In the genomic region with DNA sequence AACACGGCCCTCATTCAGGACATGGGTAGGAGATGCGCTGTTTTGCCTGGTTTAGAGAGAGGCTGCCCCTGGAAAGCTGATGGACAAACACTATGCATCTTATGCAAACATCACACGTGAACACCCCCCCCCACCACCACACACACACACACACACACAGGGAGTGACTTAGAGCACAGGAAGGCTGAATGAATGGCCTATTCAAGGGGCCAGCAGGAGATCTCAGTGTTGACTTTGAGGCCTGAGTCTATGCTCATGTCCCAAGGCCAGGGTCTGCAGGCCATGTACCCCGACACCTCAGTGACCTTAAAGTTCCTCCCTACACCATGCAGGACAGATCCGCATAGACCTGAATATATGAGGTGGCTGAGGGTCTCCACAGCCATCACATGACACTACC, we compare ENCODE assay signal across 20 mouse cellular contexts. TPM values are rescaled to one million over a fixed set of nuclear protein-coding genes. Genes with fewer than 3 reads are reported as not detected.
DNase-seq lines count a peak whose midpoint lies in the region; ATAC-seq and TF ChIP-seq lines count a peak whose summit lies in the region.
"Had no signal": no experiment of that assay in that cellular context is flagged by ENCODE, and none has a peak within 500 bp of the region (broad histone marks: within the 10 kb centered on the region; RNA-seq: fewer than 3 reads in every experiment).

No protein-coding gene starts in this region.

- H3K9ac ChIP-seq in kidney, embryonic 16.5 days (replicated peaks; ENCODE audit: low read length), result no peak overlapping the region
- H3K9ac ChIP-seq in midbrain, embryonic 16.5 days (ENCODE audit: low read depth, low read length), result no peak overlapping the region
- no peak overlapping the region for H3K9ac ChIP-seq in midbrain, embryonic 11.5 days (ENCODE audit: low read length)
- H3K9ac ChIP-seq: forebrain, embryonic 13.5 days; heart, embryonic 13.5 days; hindbrain, embryonic 14.5 days; liver, embryonic 15.5 days; lung, embryonic 15.5 days; midbrain, embryonic 13.5 days had no signal

- peaks cover 41% of the 10 kb centered on the region for H3K36me3 ChIP-seq in kidney, embryonic 16.5 days (ENCODE audit: insufficient read depth, low read length)
- peaks cover 22% of the 10 kb centered on the region for H3K36me3 ChIP-seq in midbrain, embryonic 16.5 days (ENCODE audit: control insufficient read depth, insufficient read depth, low read length)
- peaks cover 6% of the 10 kb centered on the region; the same call in 1 of the 2 replicates for H3K36me3 ChIP-seq in midbrain, embryonic 11.5 days (ENCODE audit: control insufficient read depth, insufficient read depth, low read length)

- no peak for TF ChIP-seq CTCF in cerebellum, adult 2 months (IDR thresholded peaks at IDR 0.05; ENCODE audit: borderline replicate concordance, insufficient read depth, low read depth, low read length)

- H3K27ac ChIP-seq in cerebellum, adult 2 months (ENCODE audit: insufficient read depth, low read length), result peak overlapping the region; percentile 17; the same call in 1 of the 2 replicates
- H3K27ac ChIP-seq in kidney, embryonic 16.5 days (ENCODE audit: low read length), result peak overlapping the region; percentile 26; the same call in 1 of the 2 replicates
- no peak overlapping the region for H3K27ac ChIP-seq in midbrain, embryonic 16.5 days (ENCODE audit: low read length)
- no peak overlapping the region for H3K27ac ChIP-seq in midbrain, embryonic 11.5 days (ENCODE audit: low read depth, low read length)
- H3K27ac ChIP-seq: forebrain, embryonic 13.5 days; heart, adult 2 months; heart, embryonic 13.5 days; hindbrain, embryonic 14.5 days; liver, embryonic 15.5 days; lung, embryonic 15.5 days; midbrain, embryonic 13.5 days had no signal

- WGBS in cerebellum, adult 2 months, result 85% methylated on average over 5 of the region's 5 CpGs
- 85% methylated on average over 5 of the region's 5 CpGs for WGBS in kidney, embryonic 16.5 days
- 90% methylated on average over 5 of the region's 5 CpGs for WGBS in midbrain, embryonic 16.5 days
- 90% methylated on average over 5 of the region's 5 CpGs for WGBS in midbrain, embryonic 11.5 days

- no peak for ATAC-seq in kidney, embryonic 16.5 days (ENCODE audit: low FRiP score, low TSS enrichment)
- ATAC-seq in midbrain, embryonic 16.5 days, result 0 out of 2 replicates have a peak, but pooled peaks have one; percentile 21
- ATAC-seq in midbrain, embryonic 11.5 days (ENCODE audit: low FRiP score), result no peak
- ATAC-seq: activated CD4-positive, CD25-positive, alpha-beta regulatory T cell, adult 4 months; forebrain, embryonic 13.5 days; midbrain, embryonic 13.5 days had no signal

- peaks cover 41% of the 10 kb centered on the region for H3K4me1 ChIP-seq in cerebellum, adult 2 months (ENCODE audit: control insufficient read depth, insufficient read depth, low read length)
- peaks cover 16% of the 10 kb centered on the region; the same call in 1 of the 2 replicates for H3K4me1 ChIP-seq in kidney, embryonic 16.5 days (ENCODE audit: insufficient read depth, low read length)
- H3K4me1 ChIP-seq in midbrain, embryonic 16.5 days (ENCODE audit: control insufficient read depth, insufficient read depth, low read length), result no peaks in the 10 kb centered on the region
- H3K4me1 ChIP-seq in midbrain, embryonic 11.5 days (ENCODE audit: control insufficient read depth, insufficient read depth, low read length), result no peaks in the 10 kb centered on the region
- H3K4me1 ChIP-seq: forebrain, embryonic 13.5 days; lung, embryonic 15.5 days; midbrain, embryonic 13.5 days had no signal

- H3K27me3 ChIP-seq in cerebellum, adult 2 months (ENCODE audit: control insufficient read depth, insufficient read depth, low read length), result no peaks in the 10 kb centered on the region
- no peaks in the 10 kb centered on the region for H3K27me3 ChIP-seq in kidney, embryonic 16.5 days (ENCODE audit: insufficient read depth, low read length)
- H3K27me3 ChIP-seq in midbrain, embryonic 16.5 days (ENCODE audit: control insufficient read depth, insufficient read depth, low read depth, low read length), result no peaks in the 10 kb centered on the region
- H3K27me3 ChIP-seq in midbrain, embryonic 11.5 days (ENCODE audit: control insufficient read depth, insufficient read depth, low read length), result no peaks in the 10 kb centered on the region
- H3K27me3 ChIP-seq: CH12.LX; forebrain, embryonic 13.5 days; heart, embryonic 13.5 days; liver, embryonic 15.5 days; lung, embryonic 15.5 days; midbrain, embryonic 13.5 days had no signal

- DNase-seq in cerebellum, adult 2 months, result no peak
- DNase-seq in cerebellum, postnatal 14 days, result no peak
- no peak for DNase-seq in kidney, adult 8-10 months
- no peak for DNase-seq in midbrain, embryonic 11.5 days (ENCODE audit: low spot score, missing footprints)
- DNase-seq in testis, postnatal 10 days (ENCODE audit: low spot score), result no peak
- DNase-seq: adrenal gland, adult 8-10 months; heart, adult 2 months; heart, postnatal 10 days; liver; thymus, postnatal 14 days had no signal

- no peak overlapping the region for H3K4me2 ChIP-seq in kidney, embryonic 16.5 days (replicated peaks; ENCODE audit: low read depth, low read length)
- no peak overlapping the region for H3K4me2 ChIP-seq in midbrain, embryonic 16.5 days (ENCODE audit: low read length)
- H3K4me2 ChIP-seq in midbrain, embryonic 11.5 days, result no peak overlapping the region
- H3K4me2 ChIP-seq: forebrain, embryonic 13.5 days; heart, embryonic 13.5 days; hindbrain, embryonic 14.5 days; liver, embryonic 15.5 days; lung, embryonic 15.5 days; midbrain, embryonic 13.5 days had no signal

- no peak overlapping the region for H3K4me3 ChIP-seq in cerebellum, adult 2 months (replicated peaks; ENCODE audit: insufficient read depth, low read depth, low read length)
- no peak overlapping the region for H3K4me3 ChIP-seq in kidney, embryonic 16.5 days (ENCODE audit: low read length)
- no peak overlapping the region for H3K4me3 ChIP-seq in midbrain, embryonic 16.5 days (ENCODE audit: low read depth, low read length)
- no peak overlapping the region for H3K4me3 ChIP-seq in midbrain, embryonic 11.5 days (ENCODE audit: low read depth, low read length)
- H3K4me3 ChIP-seq: forebrain, embryonic 13.5 days; heart, adult 2 months; heart, embryonic 13.5 days; liver, embryonic 15.5 days; lung, embryonic 15.5 days; midbrain, embryonic 13.5 days had no signal

- H3K9me3 ChIP-seq in kidney, embryonic 16.5 days (ENCODE audit: low read length), result no peaks in the 10 kb centered on the region
- H3K9me3 ChIP-seq in midbrain, embryonic 16.5 days (replicated peaks; ENCODE audit: control insufficient read depth, low read length, poor library complexity, severe bottlenecking), result no peaks in the 10 kb centered on the region
- H3K9me3 ChIP-seq in midbrain, embryonic 11.5 days (ENCODE audit: control insufficient read depth, low read length), result no peaks in the 10 kb centered on the region
- H3K9me3 ChIP-seq: forebrain, embryonic 13.5 days; heart, embryonic 13.5 days; liver, embryonic 15.5 days; lung, embryonic 15.5 days; midbrain, embryonic 13.5 days had no signal

- TF ChIP-seq POLR2A in cerebellum, adult 2 months (IDR thresholded peaks at IDR 0.05; ENCODE audit: borderline replicate concordance, insufficient read depth, low read length), result no peak

RNA-seq across cellular contexts. Expression of a gene that starts 43.7 kb away (rescaled TPM):
- polyA plus RNA-seq in cerebellum, adult 2 months (2012; rRNA removed), result 74.3 and 75.0 TPM in 2 replicates
- 5.3 and 8.3 TPM in 2 replicates for polyA plus RNA-seq in kidney, embryonic 16.5 days (2015; fragmentation: Nextera tagmentation; extraction: Ambion mirVana)
- polyA plus RNA-seq in midbrain, embryonic 16.5 days (2015; fragmentation: Nextera tagmentation; extraction: Ambion mirVana), result 22.4 and 27.1 TPM in 2 replicates
- 16.7 and 17.5 TPM in 2 replicates for polyA plus RNA-seq in midbrain, embryonic 11.5 days (2014; fragmentation: Nextera tagmentation; extraction: Ambion mirVana)

Comparison
In these comparisons a context has a peak if more than half of its experiments do, and no peak if none do; other contexts are left out.
1. H3K27ac ChIP-seq: peak in cerebellum, adult 2 months (single experiment) and kidney, embryonic 16.5 days (single experiment); none in midbrain, embryonic 16.5 days (single experiment) and midbrain, embryonic 11.5 days (single experiment).